Mouse (Mus musculus) kidney, adult 18-20 months (tissue): Measurements from ENCODE around the gene Fam43a.

Experiments used
- DNase-seq: peaks from one replicate; pipeline ENCODE4 v3.0.0; 2021

Gene Fam43a

DNA sequence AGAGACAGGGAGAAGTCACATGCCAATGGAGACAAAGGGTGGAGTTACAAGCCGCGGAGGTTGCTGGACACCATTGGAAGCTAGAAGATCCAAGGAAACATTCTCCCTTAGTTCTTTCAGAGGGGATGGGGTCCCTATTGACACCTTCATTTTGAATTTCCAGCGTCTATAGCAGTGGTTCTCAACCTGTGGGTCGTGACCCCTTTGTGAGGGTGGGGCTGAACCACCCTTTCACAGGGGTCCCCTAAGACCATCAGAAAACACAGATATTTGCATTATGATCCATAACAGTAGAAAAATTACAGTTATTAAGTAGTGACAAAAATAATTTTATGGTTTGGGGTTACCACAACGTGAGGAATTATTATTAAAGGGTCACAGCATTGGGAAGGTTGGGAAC, 30.0 kb downstream of the Fam43a start:
- no peak for DNase-seq

DNA sequence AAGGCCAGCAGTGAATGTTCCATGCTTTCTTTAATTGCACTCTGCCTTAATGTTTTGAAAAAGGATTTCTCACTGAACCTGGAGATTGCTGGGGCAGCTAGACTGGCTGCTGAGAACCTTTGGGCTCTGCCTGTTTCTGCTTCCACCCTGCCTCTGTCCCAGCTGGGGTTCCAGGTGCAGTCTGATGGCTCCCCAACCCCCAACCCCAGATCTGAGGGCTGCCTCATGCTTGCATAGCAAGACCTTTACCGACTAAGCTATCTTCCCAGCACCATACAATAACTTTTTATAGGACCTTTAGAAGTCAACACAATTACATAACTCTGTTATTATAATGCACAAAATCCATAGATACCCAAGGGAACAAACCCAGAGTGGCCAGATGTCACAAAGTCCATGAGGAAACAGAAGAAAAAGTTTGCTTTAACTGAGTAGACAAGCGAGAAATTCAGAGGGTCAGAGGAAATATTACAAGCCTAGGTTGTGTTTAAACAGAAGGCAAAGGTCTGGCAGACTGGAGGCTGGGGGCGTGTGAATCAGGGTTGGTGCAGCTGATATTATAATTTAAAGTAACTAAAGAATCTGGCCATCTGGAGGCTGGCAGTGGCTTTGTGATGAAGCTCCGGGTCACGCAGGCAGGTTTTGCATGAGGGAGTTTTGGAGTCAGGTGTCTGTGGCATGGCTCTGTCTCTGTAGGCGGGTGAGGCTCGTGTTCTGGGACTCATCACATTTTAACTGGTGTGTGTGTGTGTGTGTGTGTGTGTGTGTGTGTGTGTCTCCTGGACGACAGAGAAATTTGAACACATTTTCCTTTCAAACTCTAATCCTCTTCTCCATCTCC, 34.6 kb downstream of the Fam43a start:
- DNase-seq: no peak

DNA sequence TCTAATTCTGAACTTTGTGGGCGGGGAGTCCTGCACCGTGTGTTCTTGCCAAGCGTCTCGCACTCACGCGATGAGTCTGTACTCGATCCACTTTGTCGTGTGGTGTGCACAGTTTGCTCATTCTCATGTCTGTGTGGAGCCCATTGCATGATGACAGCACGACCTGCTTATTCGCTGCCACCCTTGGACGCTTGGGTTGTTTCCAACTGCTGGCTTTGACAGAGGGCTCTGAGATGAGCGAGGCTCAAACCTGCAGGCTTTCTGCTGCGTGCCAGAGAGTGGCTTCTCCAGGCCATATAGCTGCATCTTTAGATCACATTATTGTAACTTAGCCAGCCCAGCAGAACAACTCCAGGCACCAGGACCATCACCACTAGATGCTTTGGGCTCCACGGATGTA, 39.1 kb downstream of the Fam43a start:
- no peak for DNase-seq

DNA sequence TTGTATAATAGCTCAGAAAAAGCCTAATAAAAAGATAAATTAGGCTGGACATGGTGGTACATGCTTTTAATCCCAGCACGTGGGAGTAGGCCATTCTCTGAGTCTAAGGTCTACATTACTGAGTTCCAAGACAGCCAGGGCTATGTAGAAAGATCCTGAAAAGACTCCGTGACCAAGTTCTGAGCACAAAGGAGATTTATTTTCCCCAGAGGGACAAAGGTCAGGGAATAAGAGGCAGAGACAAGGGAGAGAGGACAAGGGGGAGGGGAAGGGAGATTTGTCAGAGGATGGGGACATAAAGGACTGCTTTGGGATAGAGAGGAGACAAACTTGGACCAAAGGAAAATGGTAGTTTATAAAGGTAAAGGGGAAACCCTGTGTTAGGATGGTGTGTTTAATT, 41.1 kb downstream of the Fam43a start:
- no peak for DNase-seq

DNA sequence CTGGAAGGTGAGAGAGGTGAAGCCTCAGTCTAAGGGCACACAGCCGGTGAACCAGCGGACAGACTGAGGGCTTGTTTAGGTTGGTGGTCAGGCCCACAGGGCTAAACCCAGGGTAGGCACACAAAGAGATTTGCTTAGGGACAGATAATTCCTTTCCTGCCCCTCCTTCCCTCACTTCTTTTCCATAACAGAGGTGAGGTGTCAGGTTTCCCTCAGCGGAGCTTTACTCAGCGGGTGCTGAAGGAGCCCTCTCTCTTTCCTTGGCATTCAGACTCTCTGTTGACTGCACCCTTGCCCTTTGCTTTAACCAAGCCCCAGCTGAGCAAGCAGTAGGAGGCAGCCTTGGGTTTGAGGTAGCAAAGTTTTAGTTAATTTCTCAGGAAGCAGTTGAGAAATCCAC, 41.9 kb downstream of the Fam43a start:
- no peak for DNase-seq

DNA sequence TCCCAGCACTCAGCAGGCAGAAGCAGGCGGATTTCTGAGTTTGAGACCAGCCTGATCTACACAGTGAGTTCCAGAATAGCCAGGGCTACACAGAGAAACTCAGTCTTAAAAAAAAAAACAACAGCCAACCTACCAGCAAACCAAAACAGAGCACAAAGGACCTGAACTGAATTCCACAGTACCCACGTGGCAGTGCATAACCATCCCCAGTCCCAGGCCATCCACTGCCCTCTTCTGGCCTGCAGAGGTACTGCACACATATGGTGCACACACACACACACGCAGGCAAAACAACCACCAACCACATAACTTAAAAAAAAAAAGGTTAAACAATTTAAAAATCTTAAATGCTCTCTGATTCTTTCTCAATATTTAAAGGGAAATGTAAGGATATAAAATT, 42.7 kb downstream of the Fam43a start:
- no peak for DNase-seq

DNA sequence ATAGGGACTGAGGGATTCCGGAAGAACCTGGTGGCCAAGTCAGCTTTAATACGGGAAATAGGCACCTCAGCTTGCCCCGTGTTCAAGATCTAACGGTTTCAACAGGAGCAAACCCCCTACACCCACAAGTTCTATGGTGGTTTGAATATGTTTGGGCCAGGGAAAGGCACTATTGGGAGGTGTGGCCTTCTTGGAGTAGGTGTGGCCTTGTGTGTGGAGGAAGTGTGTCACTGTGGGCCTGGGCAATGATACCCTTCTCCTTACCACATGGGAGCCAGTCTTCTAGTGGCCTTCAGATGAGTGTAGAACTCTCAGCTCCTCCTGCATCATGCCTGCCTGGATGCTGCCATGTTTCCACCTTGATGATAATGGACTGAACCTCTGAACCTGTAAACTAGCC, 45.5 kb downstream of the Fam43a start:
- no peak for DNase-seq

DNA sequence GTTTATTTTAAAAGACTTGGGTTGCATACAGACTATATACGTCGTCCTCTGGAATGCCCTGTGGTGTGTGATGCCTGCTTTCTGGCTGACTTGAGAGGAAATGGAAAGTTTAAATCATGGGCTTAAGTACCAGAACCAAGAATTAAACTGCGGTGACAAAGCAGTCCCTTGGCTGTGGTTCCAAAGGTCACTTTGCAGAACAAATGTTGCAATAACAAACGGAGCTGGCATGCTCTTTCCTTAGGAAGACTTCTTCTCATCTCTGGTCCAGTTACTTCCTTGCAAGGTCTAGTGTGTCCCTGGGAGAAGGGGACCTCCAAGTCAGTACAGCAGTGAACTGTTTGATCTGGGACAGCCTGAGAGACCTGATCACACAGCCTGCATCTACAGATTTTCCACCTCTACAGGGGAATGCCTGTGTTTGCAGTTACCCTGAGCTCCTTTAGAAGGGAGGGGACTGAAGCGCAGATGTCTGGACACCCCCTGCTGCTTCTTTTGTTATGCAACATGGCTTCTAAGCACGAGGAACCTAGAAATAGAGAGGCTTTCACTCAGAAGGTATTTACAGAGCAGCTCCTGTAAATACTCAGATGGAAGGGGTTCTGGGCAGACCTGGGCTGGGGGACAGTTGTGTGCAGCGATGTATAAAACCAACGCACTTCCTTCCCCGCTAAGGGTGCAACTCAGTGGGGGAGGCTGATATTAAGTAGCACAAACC, 46.5 kb downstream of the Fam43a start:
- DNase-seq: no peak

DNA sequence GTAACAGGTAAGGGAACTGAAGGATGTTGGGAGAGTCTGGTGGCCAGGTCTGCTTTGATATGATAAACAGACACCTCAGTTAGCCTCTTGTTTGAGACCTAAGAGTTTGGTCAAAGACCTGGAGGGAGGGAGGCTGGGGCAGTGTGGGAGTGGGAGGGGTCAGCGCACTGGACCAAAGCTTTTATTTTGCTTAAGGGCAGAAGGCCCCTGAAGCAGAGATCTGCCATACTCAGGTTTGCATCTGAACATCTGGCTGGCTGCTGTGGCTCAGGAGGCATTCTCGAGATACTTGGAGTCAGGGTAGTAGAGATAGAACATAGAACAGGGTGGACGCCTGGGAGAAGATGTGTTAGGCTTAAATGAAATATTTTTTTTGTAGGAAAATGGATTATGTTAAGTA, 47.3 kb downstream of the Fam43a start:
- no peak for DNase-seq

DNA sequence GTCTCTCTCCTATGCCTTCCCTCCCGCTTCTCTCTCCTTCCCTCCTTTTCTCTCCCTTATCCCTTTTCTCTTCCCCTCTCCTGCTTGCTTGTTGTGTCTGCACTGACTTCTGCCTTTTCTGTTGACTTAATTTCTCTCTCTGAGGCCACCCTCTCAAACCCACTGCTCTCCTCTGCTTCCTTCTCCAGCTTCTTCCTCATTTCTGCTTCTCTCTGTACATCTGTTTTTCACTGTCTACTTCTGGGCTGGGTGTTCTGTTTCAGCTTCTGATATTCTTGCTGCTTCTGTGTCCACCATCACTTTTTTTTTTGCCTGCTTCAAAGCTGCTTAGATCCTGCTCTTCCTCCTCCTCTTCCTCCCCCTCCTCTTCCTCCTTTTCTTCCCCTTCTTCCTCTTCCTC, 51.8 kb downstream of the Fam43a start:
- DNase-seq: no peak
